Comparison of ENCODE assay signal across 8 mouse cellular contexts in genomic region chr4:134631471-134632130, GRCm38 (mm10).
A peak's percentile ranks its signal among the peaks of the same experiment; 100 is the strongest.
DNase-seq lines count a peak whose midpoint lies in the region; ATAC-seq lines count a peak whose summit lies in the region.

No protein-coding gene starts in this region.

- H3K4me3 ChIP-seq in kidney, embryonic 14.5 days (ENCODE audit: low read length) = no peak overlapping the region
- H3K4me3 ChIP-seq in limb, embryonic 13.5 days = no peak overlapping the region

- no peaks in the 10 kb centered on the region for H3K9me3 ChIP-seq in kidney, embryonic 14.5 days (ENCODE audit: control insufficient read depth, low read length)
- 0 out of 2 replicates have a peak, but pooled peaks cover 3% of the 10 kb centered on the region for H3K9me3 ChIP-seq in limb, embryonic 13.5 days

- no peak overlapping the region for H3K9ac ChIP-seq in kidney, embryonic 14.5 days (ENCODE audit: low read depth, low read length)
- no peak overlapping the region for H3K9ac ChIP-seq in limb, embryonic 13.5 days

- H3K4me1 ChIP-seq in kidney, embryonic 14.5 days (ENCODE audit: control insufficient read depth, insufficient read depth, low read length) = peaks cover 22% of the 10 kb centered on the region
- peaks cover 33% of the 10 kb centered on the region for H3K4me1 ChIP-seq in limb, embryonic 13.5 days

- H3K27me3 ChIP-seq in kidney, embryonic 14.5 days (ENCODE audit: control insufficient read depth, insufficient read depth, low read length) = no peaks in the 10 kb centered on the region
- no peaks in the 10 kb centered on the region for H3K27me3 ChIP-seq in limb, embryonic 13.5 days

- ATAC-seq in kidney, embryonic 14.5 days (ENCODE audit: low FRiP score, low TSS enrichment) = no peak
- no peak for ATAC-seq in limb, embryonic 13.5 days (ENCODE audit: low FRiP score, low read depth)

- no peak for DNase-seq in kidney, postnatal 25 days
- peak; percentile 90 for DNase-seq in fibroblast of lung, adult 2 months (ENCODE audit: low read depth)
- DNase-seq in heart, postnatal 14 days = peak; percentile 31 to 40
- peak; percentile 81 to 82 for DNase-seq in right cerebral cortex, postnatal 36 days (ENCODE audit: low spot score in 2 of 2)
- DNase-seq in urinary bladder, postnatal 36 days (ENCODE audit: low spot score in 2 of 2) = no peak
- DNase-seq in thymus, postnatal 36 days = no peak

- H3K27ac ChIP-seq in kidney, embryonic 14.5 days (ENCODE audit: low read depth, low read length) = peak overlapping the region; percentile 38; the same call in 1 of the 2 replicates
- H3K27ac ChIP-seq in limb, embryonic 13.5 days = 0 out of 2 replicates have a peak overlapping the region, but pooled peaks have one; percentile 10

- no peaks in the 10 kb centered on the region for H3K36me3 ChIP-seq in kidney, embryonic 14.5 days (ENCODE audit: control insufficient read depth, insufficient read depth, low read length)
- no peaks in the 10 kb centered on the region for H3K36me3 ChIP-seq in limb, embryonic 13.5 days

- H3K4me2 ChIP-seq in kidney, embryonic 14.5 days (replicated peaks; ENCODE audit: low read depth, low read length) = no peak overlapping the region
- no peak overlapping the region for H3K4me2 ChIP-seq in limb, embryonic 13.5 days (replicated peaks)

- intact Hi-C loops in heart, postnatal 14 days (cut with DNase I) = loop anchor here (2.0 kb wide), 1 partner anchor 71 kb away; no protein-coding TSS in a partner anchor

- WGBS in kidney, embryonic 14.5 days = 74% methylated on average over 14 of the region's 14 CpGs
- WGBS in limb, embryonic 13.5 days = 72% methylated on average over 14 of the region's 14 CpGs

Comparison
In these comparisons a context has a peak if more than half of its experiments do, and no peak if none do; other contexts are left out.
1. DNase-seq: peak in fibroblast of lung, adult 2 months (single experiment), heart, postnatal 14 days (2 of 2) and right cerebral cortex, postnatal 36 days (2 of 2); none in kidney, postnatal 25 days (0 of 2), urinary bladder, postnatal 36 days (0 of 2) and thymus, postnatal 36 days (0 of 2).